Mouse (Mus musculus) embryonic facial prominence, embryonic 15.5 days (tissue): ENCODE measurements around the gene Atg4c. TPM values are rescaled to one million over a fixed set of nuclear protein-coding genes. Genes with fewer than 3 reads are reported as not detected.

Experiments
- ATAC-seq: fragments of 200-750 bp; cut with Nextera tagmentation; 2 replicates; pipeline ENCODE4 v1.8.0; 2017; ENCODE audit warnings: low read depth, moderate TSS enrichment; ENCODE audit not compliant: insufficient number of reproducible peaks, low FRiP score, low TSS enrichment
- H3K27ac ChIP-seq: fragments of 300-500 bp; sonication (generic); replicated peaks from 2 replicates; pipeline ENCODE4 v1.5.1; 2015; ENCODE audit warnings: mild to moderate bottlenecking, inconsistent platforms
- H3K27me3 ChIP-seq: fragments of 300-500 bp; sonication (generic); 2 replicates; pipeline ENCODE4 v1.6.1; 2015; ENCODE audit warnings: inconsistent platforms
- H3K36me3 ChIP-seq: fragments of 300-500 bp; sonication (generic); 2 replicates; pipeline ENCODE4 v1.6.1; 2015; ENCODE audit warnings: mild to moderate bottlenecking, inconsistent platforms
- H3K4me1 ChIP-seq: fragments of 300-500 bp; sonication (generic); 2 replicates; pipeline ENCODE4 v1.6.1; 2015; ENCODE audit warnings: inconsistent platforms
- H3K4me2 ChIP-seq: fragments of 300-500 bp; sonication (generic); replicated peaks from 2 replicates; pipeline ENCODE4 v1.6.1; 2015; ENCODE audit warnings: mild to moderate bottlenecking, inconsistent platforms
- H3K4me3 ChIP-seq: fragments of 300-500 bp; sonication (generic); replicated peaks from 2 replicates; pipeline ENCODE4 v1.5.1; 2015; ENCODE audit warnings: mild to moderate bottlenecking, inconsistent platforms
- H3K9ac ChIP-seq: fragments of 300-500 bp; sonication (generic); 2 replicates; pipeline ENCODE4 v1.6.1; 2015; ENCODE audit warnings: inconsistent platforms
- H3K9me3 ChIP-seq: fragments of 300-500 bp; sonication (generic); replicated peaks from 2 replicates; pipeline ENCODE4 v1.6.1; 2016; ENCODE audit warnings: inconsistent platforms
- WGBS: fragments of 180-500 bp; shearing (Covaris S2); methylation state at CpG from one replicate; pipeline ENCODE4 v1.1.7; 2015; 5-methylcytosine and 5-hydroxymethylcytosine counted together
- polyA plus RNA-seq: library from polyadenylated mRNA; unstranded; fragments of >200 nt; fragmentation: Nextera tagmentation; extraction: Ambion mirVana; gene quantifications from 2 replicates; pipeline ENCODE4 v1.2.1, GENCODE M21; 2015

Atg4c gene
- polyA plus RNA-seq, 1 experiment from 2014 or later: 15.7 TPM

DNA sequence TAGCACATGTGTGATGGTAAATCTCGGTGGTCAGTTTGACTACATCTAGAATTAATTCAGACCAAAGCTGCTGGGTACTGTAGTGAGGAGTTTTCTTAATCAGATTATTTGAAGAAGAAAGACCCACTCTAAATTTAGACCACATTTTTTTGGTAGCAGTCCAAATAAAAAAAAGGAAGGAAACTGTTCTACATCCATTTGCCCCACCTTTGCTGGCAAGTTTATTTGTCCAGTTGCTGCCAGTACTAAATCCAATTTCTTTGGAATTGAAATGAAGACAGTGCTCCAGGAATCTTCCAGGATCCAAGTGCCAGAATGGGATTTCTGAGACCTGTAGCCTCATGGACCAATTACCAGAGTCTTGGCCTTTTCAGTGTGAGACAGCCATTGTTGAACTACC lies 1.1 kb upstream of the Atg4c start:
- peaks cover 7% of the 10 kb centered on the region; the same call in 1 of the 2 replicates for H3K4me1 ChIP-seq
- H3K4me3 ChIP-seq: no peak overlapping the region
- 54% methylated on average over 1 of the region's 1 CpGs for WGBS
- no peak overlapping the region for H3K27ac ChIP-seq
- no peaks in the 10 kb centered on the region for H3K27me3 ChIP-seq
- no peaks in the 10 kb centered on the region for H3K9me3 ChIP-seq
- no peak overlapping the region for H3K4me2 ChIP-seq
- ATAC-seq: no peak
- no peaks in the 10 kb centered on the region for H3K36me3 ChIP-seq
- H3K9ac ChIP-seq: no peak overlapping the region

GRCm38 (mm10) chr4:99193214-99193613 lies 520 bp upstream of the Atg4c start:
- 42% methylated on average over 6 of the region's 6 CpGs for WGBS
- peak overlapping the region; percentile 78 for H3K4me3 ChIP-seq
- H3K27me3 ChIP-seq: no peaks in the 10 kb centered on the region
- no peaks in the 10 kb centered on the region for H3K9me3 ChIP-seq
- peaks cover 7% of the 10 kb centered on the region; the same call in 1 of the 2 replicates for H3K4me1 ChIP-seq
- H3K27ac ChIP-seq: peak overlapping the region; percentile 95; the same call in 1 of the 2 replicates
- H3K36me3 ChIP-seq: no peaks in the 10 kb centered on the region
- peak overlapping the region; percentile 61 for H3K4me2 ChIP-seq
- H3K9ac ChIP-seq: no peak overlapping the region
- ATAC-seq: no peak

- H3K27me3 ChIP-seq: no peaks in the 10 kb centered on the region
- H3K4me2 ChIP-seq: peak overlapping the region; percentile 61
- H3K9ac ChIP-seq: peak overlapping the region; percentile 58; the same call in 1 of the 2 replicates
- 16% methylated on average over 5 of the region's 5 CpGs for WGBS
- H3K36me3 ChIP-seq: no peaks in the 10 kb centered on the region
- H3K4me3 ChIP-seq: peak overlapping the region; percentile 78
- H3K27ac ChIP-seq: no peak overlapping the region
- ATAC-seq: no peak
- peaks cover 7% of the 10 kb centered on the region; the same call in 1 of the 2 replicates for H3K4me1 ChIP-seq
- H3K9me3 ChIP-seq: no peaks in the 10 kb centered on the region
Observed at GRCm38 (mm10) chr4:99194826-99195225, 1.1 kb downstream of the Atg4c start.

- no peaks in the 10 kb centered on the region for H3K9me3 ChIP-seq
- ATAC-seq: no peak
- no peaks in the 10 kb centered on the region for H3K36me3 ChIP-seq
- H3K4me2 ChIP-seq: no peak overlapping the region
- peaks cover 5% of the 10 kb centered on the region; the same call in 1 of the 2 replicates for H3K4me1 ChIP-seq
- H3K4me3 ChIP-seq: no peak overlapping the region
- H3K27me3 ChIP-seq: no peaks in the 10 kb centered on the region
- no peak overlapping the region for H3K27ac ChIP-seq
- H3K9ac ChIP-seq: no peak overlapping the region
Observed at GRCm38 (mm10) chr4:99198721-99199120, 5.0 kb downstream of the Atg4c start.

GRCm38 (mm10) chr4:99199757-99200251 lies 6.1 kb downstream of the Atg4c start:
- Histone ChIP-seq H3K27me3 (no peaks in the 10 kb centered on the region), H3K4me2 (no peak overlapping the region), H3K27ac (no peak overlapping the region), H3K4me3 (no peak overlapping the region), H3K36me3 (no peaks in the 10 kb centered on the region), H3K4me1 (peaks cover 2% of the 10 kb centered on the region; the same call in 1 of the 2 replicates), H3K9me3 (no peaks in the 10 kb centered on the region), H3K9ac (no peak overlapping the region)
- ATAC-seq: no peak
- 67% methylated on average over 13 of the region's 13 CpGs for WGBS

DNA sequence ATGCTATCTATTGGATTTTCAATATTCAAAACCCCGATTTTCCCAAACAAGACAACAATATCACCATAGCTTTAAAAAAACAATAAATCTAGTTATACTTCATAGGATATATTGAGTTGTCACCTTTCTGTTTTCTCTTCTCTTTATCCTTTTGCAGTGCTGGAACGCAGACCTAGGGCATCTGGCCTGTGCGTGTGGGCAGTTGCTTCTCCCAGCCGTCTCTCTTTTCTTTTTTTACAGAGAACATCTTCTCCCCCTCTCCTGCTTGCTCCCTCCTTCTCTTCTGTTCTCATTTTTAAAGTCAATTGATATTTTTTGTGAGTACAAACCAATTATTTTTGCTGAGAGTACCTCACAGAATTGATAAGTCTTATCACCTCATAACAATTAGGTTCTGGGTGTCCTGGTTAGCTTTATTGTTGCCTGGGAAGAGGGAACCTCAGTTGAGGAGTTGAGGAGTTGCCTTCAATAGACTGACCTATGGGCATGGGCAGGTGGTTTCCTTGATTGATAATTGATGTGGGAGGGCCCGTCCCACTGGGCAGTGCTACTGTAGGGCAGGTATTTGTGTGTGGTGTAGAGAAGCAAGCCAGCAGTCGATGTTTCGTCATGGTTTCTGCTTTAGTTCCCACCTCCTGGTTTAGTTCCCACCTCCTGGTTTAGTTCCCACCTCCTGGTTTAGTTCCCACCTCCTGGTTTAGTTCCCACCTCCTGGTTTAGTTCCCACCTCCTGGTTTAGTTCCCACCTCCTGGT lies 6.8 kb downstream of the Atg4c start:
- Histone ChIP-seq H3K9me3 (no peaks in the 10 kb centered on the region), H3K9ac (no peak overlapping the region), H3K27me3 (no peaks in the 10 kb centered on the region), H3K27ac (no peak overlapping the region), H3K4me1 (no peaks in the 10 kb centered on the region), H3K36me3 (no peaks in the 10 kb centered on the region), H3K4me2 (no peak overlapping the region), H3K4me3 (no peak overlapping the region)
- 95% methylated on average over 7 of the region's 7 CpGs for WGBS
- ATAC-seq: no peak

DNA sequence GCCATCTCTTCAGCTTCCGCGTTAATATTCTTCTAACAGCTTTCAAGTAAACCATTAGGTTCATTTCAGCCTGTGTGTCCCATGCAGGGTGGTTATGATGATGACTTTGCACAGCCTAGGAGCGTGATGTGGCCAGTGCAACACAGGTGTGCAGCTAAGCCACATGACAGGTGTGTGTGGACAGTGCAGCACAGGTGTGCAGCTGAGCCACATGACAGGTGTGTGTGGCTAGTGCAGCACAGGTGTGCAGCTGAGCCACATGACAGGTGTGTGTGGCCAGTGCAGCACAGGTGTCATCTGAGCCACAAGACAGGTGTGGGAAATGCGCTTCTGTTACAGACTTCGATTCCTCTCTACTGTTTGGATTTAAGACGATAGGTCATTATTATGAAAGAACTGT lies 12.0 kb downstream of the Atg4c start:
- Histone ChIP-seq H3K4me2 (no peak overlapping the region), H3K9me3 (no peaks in the 10 kb centered on the region), H3K27me3 (no peaks in the 10 kb centered on the region), H3K27ac (no peak overlapping the region), H3K9ac (no peak overlapping the region), H3K4me3 (no peak overlapping the region), H3K4me1 (no peaks in the 10 kb centered on the region), H3K36me3 (no peaks in the 10 kb centered on the region)
- WGBS: 80% methylated on average over 6 of the region's 6 CpGs
- peak; percentile 67 for ATAC-seq

GRCm38 (mm10) chr4:99206356-99206755 lies 12.6 kb downstream of the Atg4c start:
- Histone ChIP-seq H3K9ac (no peak overlapping the region), H3K36me3 (no peaks in the 10 kb centered on the region), H3K4me1 (no peaks in the 10 kb centered on the region), H3K4me2 (no peak overlapping the region), H3K9me3 (no peaks in the 10 kb centered on the region), H3K4me3 (no peak overlapping the region), H3K27ac (no peak overlapping the region), H3K27me3 (no peaks in the 10 kb centered on the region)
- WGBS: 47% methylated on average over 3 of the region's 3 CpGs
- ATAC-seq: no peak

GRCm38 (mm10) chr4:99210087-99210486 lies 16.4 kb downstream of the Atg4c start:
- no peaks in the 10 kb centered on the region for H3K27me3 ChIP-seq
- ATAC-seq: no peak
- no peaks in the 10 kb centered on the region for H3K4me1 ChIP-seq
- H3K27ac ChIP-seq: no peak overlapping the region
- 0 out of 2 replicates have a peak, but pooled peaks cover 6% of the 10 kb centered on the region for H3K36me3 ChIP-seq
- no peaks in the 10 kb centered on the region for H3K9me3 ChIP-seq
- H3K4me2 ChIP-seq: no peak overlapping the region
- WGBS: 78% methylated on average over 9 of the region's 9 CpGs
- H3K4me3 ChIP-seq: no peak overlapping the region
- H3K9ac ChIP-seq: no peak overlapping the region

DNA sequence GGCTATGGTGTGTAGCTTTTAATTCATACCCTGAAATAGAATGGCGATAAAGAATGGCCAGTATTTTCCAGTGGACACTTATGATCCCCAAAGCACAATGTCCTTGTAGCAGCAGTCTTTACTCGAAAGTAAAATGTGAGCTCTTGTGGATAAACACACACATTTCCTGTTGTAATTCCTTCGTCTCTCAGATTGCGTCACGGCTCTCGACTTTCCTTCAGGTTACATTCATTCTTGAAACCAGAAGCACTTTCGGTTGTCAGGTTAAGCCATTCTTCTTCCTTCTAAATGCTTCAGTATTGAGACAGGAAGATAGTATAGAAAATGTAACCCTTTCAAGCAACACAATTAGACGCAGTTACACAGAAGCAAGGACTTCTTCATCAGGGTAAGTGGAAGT lies 17.9 kb downstream of the Atg4c start:
- no peak overlapping the region for H3K9ac ChIP-seq
- H3K4me1 ChIP-seq: no peaks in the 10 kb centered on the region
- WGBS: 61% methylated on average over 8 of the region's 8 CpGs
- H3K27ac ChIP-seq: no peak overlapping the region
- no peaks in the 10 kb centered on the region for H3K9me3 ChIP-seq
- no peak for ATAC-seq
- H3K27me3 ChIP-seq: no peaks in the 10 kb centered on the region
- H3K4me2 ChIP-seq: no peak overlapping the region
- H3K36me3 ChIP-seq: 0 out of 2 replicates have a peak, but pooled peaks cover 10% of the 10 kb centered on the region
- H3K4me3 ChIP-seq: no peak overlapping the region

GRCm38 (mm10) chr4:99213123-99213522 lies 19.4 kb downstream of the Atg4c start:
- H3K36me3 ChIP-seq: 0 out of 2 replicates have a peak, but pooled peaks cover 10% of the 10 kb centered on the region
- H3K9me3 ChIP-seq: no peaks in the 10 kb centered on the region
- H3K4me1 ChIP-seq: no peaks in the 10 kb centered on the region
- no peak for ATAC-seq
- H3K27me3 ChIP-seq: no peaks in the 10 kb centered on the region
- H3K27ac ChIP-seq: no peak overlapping the region
- no peak overlapping the region for H3K4me3 ChIP-seq
- H3K9ac ChIP-seq: no peak overlapping the region
- H3K4me2 ChIP-seq: no peak overlapping the region
- 80% methylated on average over 4 of the region's 4 CpGs for WGBS

- no peak overlapping the region for H3K27ac ChIP-seq
- no peak for ATAC-seq
- H3K4me1 ChIP-seq: no peaks in the 10 kb centered on the region
- H3K4me2 ChIP-seq: no peak overlapping the region
- H3K36me3 ChIP-seq: peaks cover 6% of the 10 kb centered on the region
- no peak overlapping the region for H3K9ac ChIP-seq
- no peak overlapping the region for H3K4me3 ChIP-seq
- H3K27me3 ChIP-seq: no peaks in the 10 kb centered on the region
- WGBS: 82% methylated on average over 8 of the region's 8 CpGs
- no peaks in the 10 kb centered on the region for H3K9me3 ChIP-seq
Observed at GRCm38 (mm10) chr4:99222221-99222620, 28.5 kb downstream of the Atg4c start.
